Mouse (Mus musculus) lung, postnatal 25 days (tissue): ENCODE data around the gene Ly6g6e.
"Not testable (repeated sequence)": the region's sequence is repeated elsewhere in the genome, so short reads cannot be mapped to it uniquely, and the experiment has no call there.

Experiments used
- DNase-seq: peaks from one replicate; pipeline ENCODE4 v3.0.0; 2022; ENCODE audit warnings: low spot score

The Ly6g6e gene

GRCm38 (mm10) chr17:35076507-35077176 lies at the start of gene Ly6g6e:
Ly6g6e (plus strand) TSS chr17:35076902.
- DNase-seq: no peak

- DNase-seq: no peak
Measured at GRCm38 (mm10) chr17:35027277-35028068, 49.2 kb upstream of the Ly6g6e start, which contains the start of gene Sapcd1. Sapcd1 (minus strand) TSS chr17:35028016.

- DNase-seq: no peak
Measured at GRCm38 (mm10) chr17:35028315-35028714, 48.4 kb upstream of the Ly6g6e start.

- peak; percentile 30 for DNase-seq
Measured at GRCm38 (mm10) chr17:35029691-35030532, 46.8 kb upstream of the Ly6g6e start.

GRCm38 (mm10) chr17:35031272-35031671 lies 45.4 kb upstream of the Ly6g6e start:
- DNase-seq: no peak

GRCm38 (mm10) chr17:35031880-35032279 lies 44.8 kb upstream of the Ly6g6e start:
- DNase-seq: no peak

- no peak for DNase-seq
Measured at GRCm38 (mm10) chr17:35032323-35032870, 44.3 kb upstream of the Ly6g6e start.

GRCm38 (mm10) chr17:35033703-35034102 lies 43.0 kb upstream of the Ly6g6e start:
- not testable (repeated sequence) for DNase-seq

- no peak for DNase-seq
Measured at GRCm38 (mm10) chr17:35034896-35035295, 41.8 kb upstream of the Ly6g6e start.

GRCm38 (mm10) chr17:35039121-35039873 lies 37.4 kb upstream of the Ly6g6e start:
- no peak for DNase-seq

GRCm38 (mm10) chr17:35043794-35044193 lies 32.9 kb upstream of the Ly6g6e start:
- DNase-seq: no peak

- DNase-seq: no peak
Measured at GRCm38 (mm10) chr17:35044904-35045806, 31.5 kb upstream of the Ly6g6e start.

GRCm38 (mm10) chr17:35045807-35046680 lies 30.7 kb upstream of the Ly6g6e start:
- no peak for DNase-seq

GRCm38 (mm10) chr17:35046681-35047455 lies 29.8 kb upstream of the Ly6g6e start, which contains the start of gene Msh5:
Msh5 (minus strand) TSS chr17:35046745.
- peak; percentile 98 for DNase-seq

- peak; percentile 55 for DNase-seq
Measured at GRCm38 (mm10) chr17:35047688-35048087, 29.0 kb upstream of the Ly6g6e start.

GRCm38 (mm10) chr17:35048149-35048931 lies 28.4 kb upstream of the Ly6g6e start:
- no peak for DNase-seq

GRCm38 (mm10) chr17:35048932-35049440 lies 27.7 kb upstream of the Ly6g6e start:
- no peak for DNase-seq
